Mouse (Mus musculus) gastrocnemius, adult 18-20 months (tissue): ENCODE data around the gene Pgbd5. TPM values are rescaled to one million over a fixed set of nuclear protein-coding genes. Genes with fewer than 3 reads are reported as not detected.
A peak's percentile ranks its signal among the peaks of the same experiment; 100 is the strongest.

ENCODE experiments used
- DNase-seq: peaks from one replicate; pipeline ENCODE4 v3.0.0; 2021; ENCODE audit warnings: low spot score
- total RNA-seq, 2 experiments: library from RNA; stranded (reverse); gene quantifications; 2 replicates each; pipeline ENCODE4 v1.2.3; 2021

The Pgbd5 gene
- total RNA-seq, 2 experiments from 2014 or later = 0.07 to 0.40 TPM

GRCm38 (mm10) chr8:124346852-124347523 is 92.5 kb downstream of the Pgbd5 start:
- DNase-seq = peak; percentile 58

GRCm38 (mm10) chr8:124345098-124345497 is 94.4 kb downstream of the Pgbd5 start:
- no peak for DNase-seq

- no peak for DNase-seq
Measured at GRCm38 (mm10) chr8:124343991-124344390, 95.5 kb downstream of the Pgbd5 start.

- DNase-seq = no peak
Measured at GRCm38 (mm10) chr8:124343151-124343550, 96.3 kb downstream of the Pgbd5 start.

- DNase-seq = no peak
Measured at GRCm38 (mm10) chr8:124340360-124341068, 98.9 kb downstream of the Pgbd5 start.

GRCm38 (mm10) chr8:124339742-124340141 is 99.7 kb downstream of the Pgbd5 start:
- no peak for DNase-seq

GRCm38 (mm10) chr8:124336302-124336701 is 103.2 kb downstream of the Pgbd5 start:
- no peak for DNase-seq

- DNase-seq = no peak
Measured at GRCm38 (mm10) chr8:124331706-124332105, 107.8 kb downstream of the Pgbd5 start.

- DNase-seq = no peak
Measured at GRCm38 (mm10) chr8:124331094-124331493, 108.4 kb downstream of the Pgbd5 start.

GRCm38 (mm10) chr8:124330433-124330832 is 109.0 kb downstream of the Pgbd5 start:
- DNase-seq = no peak

GRCm38 (mm10) chr8:124329690-124330089 is 109.8 kb downstream of the Pgbd5 start:
- no peak for DNase-seq

GRCm38 (mm10) chr8:124328259-124328658 is 111.2 kb downstream of the Pgbd5 start:
- no peak for DNase-seq

- no peak for DNase-seq
Measured at GRCm38 (mm10) chr8:124323356-124323755, 116.1 kb downstream of the Pgbd5 start.

GRCm38 (mm10) chr8:124321227-124321840 is 118.1 kb downstream of the Pgbd5 start:
- no peak for DNase-seq

- no peak for DNase-seq
Measured at GRCm38 (mm10) chr8:124319316-124319652, 120.2 kb downstream of the Pgbd5 start.

Other genes with a start within 250 kb of the Pgbd5 start
- gene Galnt2, start 208.3 kb downstream of the Pgbd5 start, total RNA-seq = 10 to 100 TPM; 40.3 to 42.5 TPM
- 10 to 100 TPM; 18.2 to 20.3 TPM for gene Cog2, start 81.1 kb upstream of the Pgbd5 start, total RNA-seq
- 10 to 100 TPM; 12.5 to 14.3 TPM for gene Agt, start 130.0 kb upstream of the Pgbd5 start, total RNA-seq
- gene Capn9, start 136.5 kb upstream of the Pgbd5 start, total RNA-seq = not detected
- gene 2310022B05Rik, start 223.7 kb upstream of the Pgbd5 start, total RNA-seq = 10 to 100 TPM; 10.0 to 15.7 TPM